Mouse (Mus musculus) thymus, adult 2 months (tissue): Measurements from ENCODE around the gene Tmem102.

Experiments used
- CTCF ChIP-seq: fragments of 200-500 bp; IDR thresholded peaks from 2 replicates; pipeline ENCODE4 v1.5.1; 2012; ENCODE audit warnings: mild to moderate bottlenecking, control low read depth, low read length, moderate library complexity, borderline replicate concordance; ENCODE audit not compliant: control insufficient read depth, poor library complexity, insufficient read depth; ENCODE audit errors: extremely low read depth
- POLR2A ChIP-seq: fragments of 200-500 bp; IDR thresholded peaks from 2 replicates; pipeline ENCODE4 v1.6.1; 2012; ENCODE audit warnings: mild to moderate bottlenecking, low read length, control low read depth, moderate library complexity; ENCODE audit not compliant: control insufficient read depth, poor library complexity, insufficient read depth; ENCODE audit errors: extremely low read depth

GRCm38 (mm10) chr11:69766126-69766609, 39.3 kb downstream of the Tmem102 start:
- 0 out of 2 replicates have a peak, but pooled peaks have one; percentile 10 for TF ChIP-seq CTCF
- TF ChIP-seq POLR2A: peak; percentile 12; the same call in 1 of the 2 replicates
